Mouse (Mus musculus) ES-Bruce4 (cell line): ENCODE data around the gene Taf1. TPM values are rescaled to one million over a fixed set of nuclear protein-coding genes. Genes with fewer than 3 reads are reported as not detected.
A peak's percentile ranks its signal among the peaks of the same experiment; 100 is the strongest.

Experiments used
- H3K27ac ChIP-seq: 2 replicates; pipeline ENCODE4 v1.5.1; 2012; ENCODE audit warnings: low read length, inconsistent platforms; ENCODE audit not compliant: insufficient read depth
- H3K27me3 ChIP-seq: 2 replicates; pipeline ENCODE4 v1.6.1; 2012; ENCODE audit warnings: mild to moderate bottlenecking, low read length, inconsistent platforms; ENCODE audit not compliant: control insufficient read depth, poor library complexity, insufficient read depth, severe bottlenecking
- H3K36me3 ChIP-seq: 2 replicates; pipeline ENCODE4 v1.6.1; 2012; ENCODE audit warnings: inconsistent platforms, mild to moderate bottlenecking, low read length, moderate library complexity; ENCODE audit not compliant: control insufficient read depth, poor library complexity, insufficient read depth, severe bottlenecking
- H3K4me1 ChIP-seq: one replicate; pipeline ENCODE4 v1.8.1; 2011; ENCODE audit warnings: low read length; ENCODE audit not compliant: control insufficient read depth, insufficient read depth
- H3K4me3 ChIP-seq: 2 replicates; pipeline ENCODE4 v1.5.1; 2011; ENCODE audit warnings: low read depth, mild to moderate bottlenecking, low read length
- H3K9ac ChIP-seq: 2 replicates; pipeline ENCODE4 v1.6.1; 2012; ENCODE audit warnings: low read depth, mild to moderate bottlenecking, inconsistent platforms; ENCODE audit not compliant: poor library complexity, severe bottlenecking
- H3K9me3 ChIP-seq: replicated peaks from 2 replicates; pipeline ENCODE4 v1.6.1; 2012; ENCODE audit warnings: mild to moderate bottlenecking, low read length, inconsistent platforms; ENCODE audit not compliant: control insufficient read depth, poor library complexity, insufficient read depth, severe bottlenecking
- CTCF ChIP-seq: IDR thresholded peaks from one replicate; pipeline ENCODE4 v1.8.1; 2011; ENCODE audit warnings: low read depth, low read length
- EP300 ChIP-seq: IDR thresholded peaks from 2 replicates; pipeline ENCODE4 v1.6.1; 2011; ENCODE audit warnings: low read depth, low read length; ENCODE audit not compliant: insufficient read depth
- POLR2A ChIP-seq: IDR thresholded peaks from one replicate; pipeline ENCODE4 v1.8.1; 2011; ENCODE audit warnings: low read length; ENCODE audit not compliant: insufficient read depth
- polyA plus RNA-seq: library from polyadenylated mRNA; stranded (reverse); fragments of >200 nt; gene quantifications from 2 replicates; pipeline ENCODE4 v1.2.4, GENCODE M21; 2011; ENCODE audit warnings: low read depth; ENCODE audit not compliant: missing spikeins, insufficient read depth, insufficient read length

Gene Taf1
- polyA plus RNA-seq, 1 experiment: 49.5 TPM

DNA sequence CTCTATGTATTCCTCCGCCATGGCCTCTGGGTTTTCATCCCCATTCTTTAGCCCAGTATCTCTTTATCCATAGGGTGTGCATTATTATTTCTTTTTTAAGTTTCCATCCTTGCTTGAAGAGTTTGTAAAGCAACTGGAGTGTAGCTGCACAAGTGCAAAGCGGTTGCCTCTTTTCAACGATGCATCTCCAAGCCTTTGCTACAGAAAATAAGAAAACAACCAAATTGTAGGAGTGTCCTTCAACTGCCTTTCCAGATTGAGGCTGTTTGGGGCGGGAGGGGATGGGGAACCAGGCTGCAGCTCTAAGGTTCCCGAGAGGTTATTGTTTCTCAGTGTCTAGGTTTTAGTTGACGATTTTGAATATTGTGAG, 108.6 kb downstream of the Taf1 start:
- TF ChIP-seq CTCF (no peak), EP300 (no peak), POLR2A (no peak)
- H3K9ac ChIP-seq: peak overlapping the region; percentile 88
- peak overlapping the region; percentile 96 for H3K4me3 ChIP-seq
- peaks cover 14% of the 10 kb centered on the region for H3K36me3 ChIP-seq
- peak overlapping the region; percentile 86 for H3K27ac ChIP-seq
- H3K27me3 ChIP-seq: no peaks in the 10 kb centered on the region
- H3K4me1 ChIP-seq: no peaks in the 10 kb centered on the region
- H3K9me3 ChIP-seq: no peaks in the 10 kb centered on the region

DNA sequence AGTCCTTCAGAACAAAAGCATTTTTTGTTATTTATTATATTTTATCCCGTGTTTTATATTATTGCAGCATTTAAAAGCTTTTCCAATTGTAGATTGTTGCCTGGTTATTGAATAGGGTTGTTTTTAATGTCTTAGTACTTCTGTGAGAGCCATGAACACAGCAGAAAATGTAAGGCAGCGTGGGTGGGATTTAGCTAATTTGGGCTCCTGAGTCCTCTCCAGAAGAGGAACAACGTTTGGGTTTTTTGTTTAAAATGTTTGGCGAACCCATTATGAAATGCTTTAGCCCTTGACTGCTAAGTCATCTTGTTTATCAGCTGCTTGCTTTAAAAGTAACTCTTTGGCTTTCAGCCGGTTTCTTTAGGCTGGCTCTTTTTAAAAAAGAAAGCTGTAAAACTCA, 109.6 kb downstream of the Taf1 start:
- H3K27me3 ChIP-seq: no peaks in the 10 kb centered on the region
- H3K27ac ChIP-seq: no peak overlapping the region
- no peaks in the 10 kb centered on the region for H3K9me3 ChIP-seq
- H3K4me3 ChIP-seq: peak overlapping the region; percentile 52
- H3K9ac ChIP-seq: peak overlapping the region; percentile 56; the same call in 1 of the 2 replicates
- no peak for TF ChIP-seq CTCF
- H3K4me1 ChIP-seq: no peaks in the 10 kb centered on the region
- peaks cover 14% of the 10 kb centered on the region for H3K36me3 ChIP-seq

DNA sequence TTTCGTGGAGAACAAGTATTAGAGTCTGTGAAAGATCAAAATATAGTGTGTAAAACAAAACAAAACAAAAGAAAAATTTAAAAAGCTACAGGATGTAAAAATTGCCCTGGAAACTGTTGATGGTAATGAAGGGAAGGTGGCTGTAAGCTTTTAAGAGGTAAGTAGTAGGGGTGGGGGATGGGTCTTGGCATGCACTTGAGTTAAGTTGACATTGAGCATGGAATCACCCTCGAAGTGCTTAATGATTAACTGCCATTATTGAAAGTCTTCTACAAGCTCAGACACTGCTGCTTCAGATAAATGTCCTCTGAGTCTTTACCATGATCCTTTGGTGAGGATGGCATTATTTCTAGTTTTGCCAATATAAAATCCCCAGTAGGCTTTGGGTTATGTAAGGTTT, 112.8 kb downstream of the Taf1 start:
- Histone ChIP-seq H3K36me3 (peaks cover 17% of the 10 kb centered on the region), H3K4me3 (no peak overlapping the region), H3K27ac (no peak overlapping the region), H3K27me3 (no peaks in the 10 kb centered on the region), H3K9ac (no peak overlapping the region), H3K9me3 (no peaks in the 10 kb centered on the region), H3K4me1 (no peaks in the 10 kb centered on the region)
- no peak for TF ChIP-seq POLR2A

DNA sequence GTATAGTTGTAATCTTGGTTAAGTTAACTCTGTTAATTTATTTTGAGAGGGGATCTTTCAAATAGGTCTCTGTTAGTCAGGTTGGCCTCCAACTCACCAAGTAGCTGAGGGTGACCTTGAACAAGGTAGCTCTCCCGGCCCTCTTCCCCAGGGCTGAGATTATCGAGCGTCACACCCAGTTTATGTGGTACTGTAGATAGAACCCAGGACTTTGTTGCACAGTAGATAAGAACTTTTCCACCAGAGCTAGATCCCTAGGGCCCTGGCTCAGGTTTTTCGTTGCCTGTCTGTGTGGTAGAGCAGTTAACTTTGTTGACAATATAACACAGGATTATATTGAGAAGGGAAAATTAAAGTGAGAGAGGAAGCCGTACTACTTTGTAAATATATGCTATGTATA, 114.1 kb downstream of the Taf1 start:
- H3K36me3 ChIP-seq: peaks cover 25% of the 10 kb centered on the region
- no peak overlapping the region for H3K27ac ChIP-seq
- H3K27me3 ChIP-seq: no peaks in the 10 kb centered on the region
- no peak for TF ChIP-seq CTCF
- no peak for TF ChIP-seq POLR2A
- TF ChIP-seq EP300: no peak
- no peak overlapping the region for H3K4me3 ChIP-seq
- no peaks in the 10 kb centered on the region for H3K9me3 ChIP-seq
- no peak overlapping the region for H3K9ac ChIP-seq
- no peaks in the 10 kb centered on the region for H3K4me1 ChIP-seq

Other genes starting within 250 kb of the Taf1 start
- gene Nlgn3, start 233.6 kb upstream of the Taf1 start, polyA plus RNA-seq: 0.58 and 0.70 TPM in 2 replicates
- 2.0 and 2.1 TPM in 2 replicates for gene Gjb1, start 156.4 kb upstream of the Taf1 start, polyA plus RNA-seq
- gene Zmym3, start 111.9 kb upstream of the Taf1 start, polyA plus RNA-seq: 39.1 and 40.3 TPM in 2 replicates
- 464 and 501 TPM in 2 replicates for gene Nono, start 103.4 kb upstream of the Taf1 start, polyA plus RNA-seq
- 2.2 and 2.3 TPM in 2 replicates for gene Itgb1bp2, start 83.6 kb upstream of the Taf1 start, polyA plus RNA-seq
- 303 and 324 TPM in 2 replicates for gene Ogt, start 107.3 kb downstream of the Taf1 start, polyA plus RNA-seq
- gene Cxcr3, start 201.5 kb downstream of the Taf1 start, polyA plus RNA-seq: not detected in 2 replicates